Mouse (Mus musculus) activated CD4-positive, CD25-positive, alpha-beta regulatory T cell, adult 4 months (primary cell): ENCODE results near the gene Taf11. TPM values are rescaled to one million over a fixed set of nuclear protein-coding genes. Genes with fewer than 3 reads are reported as not detected.

ENCODE experiments used
- ATAC-seq: one replicate; pipeline ENCODE4 v1.8.0; 2017
- polyA plus RNA-seq, 2 experiments: library from polyadenylated mRNA; unstranded; fragments of 100-300 nt; shearing (Covaris generic); gene quantifications; one replicate each; pipeline ENCODE4 v1.2.1; 2017

Taf11 gene
- 10 to 100 TPM; 32.9 to 39.6 TPM for polyA plus RNA-seq

DNA sequence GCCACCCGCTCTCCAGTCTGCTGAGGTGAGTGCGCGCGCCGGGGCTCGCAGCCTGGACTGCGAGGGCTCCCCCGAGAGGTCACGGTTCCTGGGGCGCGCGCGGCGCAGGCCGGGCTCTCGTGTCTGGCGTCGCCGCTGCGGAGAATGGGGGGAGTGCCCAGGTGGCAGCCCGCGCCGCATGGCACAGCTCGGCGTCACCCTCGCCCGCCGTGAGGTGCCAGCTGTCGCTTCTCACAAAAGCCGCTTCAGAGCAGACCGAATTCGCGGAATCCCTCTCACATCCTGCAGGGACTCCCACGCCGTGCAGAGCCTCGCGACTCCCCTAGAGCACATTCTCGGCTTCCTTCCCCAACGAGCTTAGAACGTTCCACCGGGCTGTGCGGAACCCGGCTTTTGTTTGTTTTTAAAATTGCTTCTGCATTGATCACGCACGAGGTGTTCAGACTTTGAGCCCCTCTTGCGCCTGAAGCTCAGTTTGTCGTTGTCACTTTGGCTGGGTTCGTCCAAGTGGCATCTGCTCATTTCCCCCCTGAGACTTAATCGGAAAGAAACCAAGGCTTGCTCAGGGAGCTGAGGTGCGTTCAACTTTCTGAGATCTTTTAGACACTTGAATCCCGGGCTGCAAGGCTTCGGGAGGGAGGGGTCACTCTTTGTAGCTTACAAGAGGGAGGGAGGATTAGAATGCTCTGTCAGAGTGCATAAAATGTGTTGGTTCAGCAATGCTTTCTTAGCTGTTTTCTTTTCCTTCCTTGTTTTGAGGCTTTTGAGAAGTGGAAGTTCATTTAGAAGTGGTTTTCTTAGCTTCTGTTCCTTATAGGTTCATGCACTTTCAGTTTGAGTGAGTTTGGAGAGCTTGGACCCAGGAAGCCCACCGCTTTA, at the start of gene Taf11:
Taf11 (minus strand) TSS at position 223 of the 879 bp plus-strand sequence.
- ATAC-seq, result peak; percentile 56

DNA sequence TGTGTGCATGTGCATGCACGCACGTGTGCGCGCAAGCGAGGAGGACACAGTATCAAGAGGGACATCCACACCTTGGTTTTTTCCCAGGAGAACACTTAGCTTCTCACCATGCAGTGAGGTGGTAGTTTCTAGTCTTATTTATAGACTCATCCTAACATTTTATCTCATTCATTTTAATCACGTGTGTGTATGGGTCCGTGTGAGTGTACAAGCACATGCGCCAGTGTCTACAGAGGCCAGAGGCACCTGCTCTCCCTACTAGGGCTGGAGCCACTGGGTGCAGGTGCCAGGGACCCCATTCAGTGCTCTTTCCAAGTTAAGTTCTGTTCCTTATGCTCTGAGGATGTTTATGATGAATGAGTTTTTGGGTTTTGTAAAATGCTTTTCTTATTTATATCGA, 48.0 kb upstream of the Taf11 start:
- no peak for ATAC-seq

DNA sequence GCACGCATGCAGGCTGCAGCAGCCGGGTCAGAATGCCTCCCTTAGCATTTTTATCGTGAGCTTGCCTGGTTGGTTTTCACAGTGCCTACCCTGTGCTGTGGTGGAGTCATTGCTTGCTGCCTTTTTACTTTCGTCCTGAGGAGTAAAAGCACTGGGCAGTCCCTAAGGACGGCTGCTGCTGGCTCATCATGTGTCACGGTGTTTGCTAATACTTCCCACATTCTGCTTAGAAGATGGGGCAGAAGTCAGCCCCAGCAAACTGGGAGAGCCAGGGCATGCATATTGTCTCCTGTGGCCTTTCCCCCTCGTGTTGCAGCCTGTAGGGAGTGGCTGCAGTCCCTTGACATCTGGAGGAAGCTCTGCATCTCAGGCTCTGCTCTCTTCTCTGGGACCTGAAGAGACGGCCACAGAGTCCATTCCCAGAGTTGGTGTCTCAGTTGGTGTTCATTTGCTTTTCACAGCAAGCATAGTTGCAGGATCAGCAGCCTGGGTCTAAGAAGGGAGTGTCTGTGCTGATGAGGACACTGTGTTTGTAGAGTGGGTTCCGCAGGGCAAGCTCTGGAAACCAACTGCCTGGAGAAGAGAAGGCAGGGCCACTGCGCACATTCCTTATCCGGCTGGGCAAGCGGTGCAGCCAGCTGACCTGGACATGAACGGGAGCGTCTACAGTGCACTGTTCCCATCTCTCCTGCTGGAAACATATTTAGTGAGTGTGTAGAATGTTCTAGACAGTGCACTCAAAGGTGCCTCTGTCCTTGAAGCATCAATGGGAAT, 45.2 kb upstream of the Taf11 start:
- ATAC-seq, result no peak

DNA sequence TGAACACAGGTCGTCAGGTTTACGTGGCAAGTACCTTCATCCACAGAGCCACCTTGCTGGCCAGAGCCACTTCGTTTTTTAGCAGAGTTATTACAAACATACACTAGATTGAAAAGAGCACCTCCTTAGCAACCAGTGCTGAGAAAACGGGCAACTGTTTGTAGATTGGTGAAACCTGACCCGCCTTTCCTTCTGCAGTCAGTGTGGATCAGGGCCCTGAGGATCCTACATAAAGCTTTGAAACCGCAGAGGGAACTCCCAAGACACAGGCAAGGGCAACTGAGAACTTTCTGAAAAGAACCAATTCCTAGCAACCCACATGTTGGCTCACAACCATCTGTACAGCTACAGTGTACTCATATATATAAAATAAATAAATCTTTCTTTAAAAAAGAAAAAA, 43.5 kb upstream of the Taf11 start:
- no peak for ATAC-seq

DNA sequence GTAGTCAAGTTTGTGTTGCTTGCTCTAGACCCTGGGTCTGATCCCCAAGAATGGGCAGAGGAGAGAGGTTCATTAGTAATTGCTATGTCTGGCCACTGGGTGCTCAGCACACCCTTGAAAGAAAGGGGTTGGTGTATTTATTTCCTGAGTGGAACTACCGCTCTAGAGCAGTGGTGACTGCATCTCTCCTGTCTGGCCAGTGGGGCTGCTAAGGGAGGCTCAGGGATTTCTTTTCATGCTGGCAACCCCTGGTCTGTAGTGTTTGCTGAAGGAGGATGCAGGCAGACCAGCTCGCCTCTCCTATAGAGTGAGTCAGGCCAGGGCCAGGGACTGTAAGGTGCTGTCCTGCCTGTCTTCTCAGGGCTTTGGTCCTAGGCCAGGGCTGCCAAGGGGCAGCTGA, 37.5 kb upstream of the Taf11 start:
- no peak for ATAC-seq

DNA sequence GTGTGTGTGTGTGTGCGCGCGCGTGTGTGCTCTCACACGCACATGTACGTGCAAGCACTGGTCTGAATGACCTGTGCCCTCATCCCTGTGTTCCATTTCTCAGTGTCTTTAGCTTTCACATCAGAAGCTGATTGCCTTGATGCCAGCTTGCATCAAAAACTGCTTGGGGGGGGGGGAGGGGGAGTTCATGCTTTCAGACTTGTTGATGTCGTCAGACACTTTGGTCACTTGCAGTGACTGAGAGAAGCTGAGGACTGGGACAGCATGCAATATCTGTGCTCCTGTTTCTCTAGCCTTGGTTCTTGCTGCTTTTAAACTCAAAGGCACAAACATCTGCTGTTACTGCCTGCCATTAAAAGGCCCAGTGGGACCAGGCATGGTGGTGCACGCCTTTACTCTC, 36.7 kb upstream of the Taf11 start:
- no peak for ATAC-seq

DNA sequence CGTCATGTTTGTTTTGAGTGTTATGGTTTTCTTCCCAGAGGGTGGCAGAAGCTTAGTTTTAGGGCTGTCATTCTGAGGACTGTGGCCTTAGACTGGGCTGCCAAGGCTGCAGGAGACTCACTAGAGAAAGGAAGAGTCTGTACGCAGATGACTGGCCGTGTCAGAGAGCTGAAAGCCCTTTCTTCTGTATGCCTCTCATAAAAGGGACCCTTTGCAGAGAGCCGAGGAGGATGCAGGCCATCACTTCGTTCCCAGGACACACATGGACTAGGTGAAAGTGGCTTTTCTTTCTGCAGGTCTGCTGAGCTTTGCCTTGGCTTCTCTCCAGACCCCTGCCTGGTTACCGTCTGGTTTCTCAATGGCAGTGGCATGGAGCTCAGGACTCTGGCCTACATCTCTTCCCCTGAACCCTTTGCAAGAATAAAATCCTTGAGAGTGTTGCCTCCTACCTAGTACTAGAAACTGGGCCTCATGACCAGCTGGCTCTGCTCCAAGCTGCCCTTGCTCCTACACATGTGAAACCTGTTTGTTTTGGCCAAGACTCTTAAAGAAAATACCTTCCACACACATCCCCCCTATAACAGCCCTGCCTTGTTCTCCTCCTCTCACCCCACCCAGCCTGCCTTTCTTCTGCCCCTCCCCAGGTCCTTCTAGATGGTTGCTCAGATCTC, 36.0 kb upstream of the Taf11 start:
- ATAC-seq, result no peak

DNA sequence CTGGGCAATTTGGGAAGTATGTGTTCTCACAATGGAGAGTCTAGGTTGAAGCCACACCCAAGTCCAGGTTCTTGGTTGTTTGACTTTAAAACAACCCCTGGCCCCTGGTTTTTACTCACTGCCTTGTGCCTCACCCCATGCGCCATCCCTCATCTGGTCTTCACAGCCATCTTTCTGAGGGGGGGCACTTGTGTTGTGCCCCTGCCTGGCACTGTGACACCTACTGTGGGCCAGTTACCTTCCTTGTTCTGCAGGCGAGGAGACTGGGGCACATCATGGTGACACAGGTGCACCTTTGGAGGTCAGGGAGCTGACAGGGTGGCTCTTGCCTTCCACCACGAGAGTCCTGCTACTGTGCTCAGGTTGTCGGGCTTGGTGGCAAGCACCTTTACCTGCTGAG, 32.5 kb upstream of the Taf11 start:
- ATAC-seq, result no peak

DNA sequence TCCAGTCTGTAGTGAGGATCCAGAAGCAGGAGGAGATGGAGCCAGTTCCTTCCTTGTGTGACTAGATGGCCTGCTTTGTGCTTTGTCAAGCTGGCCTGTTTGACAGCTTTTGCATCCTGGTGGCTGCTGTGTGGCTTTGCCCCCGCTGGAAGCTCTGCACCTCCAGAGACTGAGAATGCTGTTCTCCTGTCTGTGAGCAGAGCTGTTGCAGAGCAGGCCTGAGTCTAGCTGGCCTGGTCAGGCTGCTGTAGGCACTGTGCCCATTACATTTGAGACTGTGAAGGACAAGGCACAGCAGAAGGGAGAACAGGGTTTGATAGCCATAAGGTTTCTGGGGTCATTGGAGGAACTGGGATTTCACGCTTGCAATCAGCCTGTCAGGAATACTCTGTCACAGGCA, 32.1 kb upstream of the Taf11 start:
- no peak for ATAC-seq

DNA sequence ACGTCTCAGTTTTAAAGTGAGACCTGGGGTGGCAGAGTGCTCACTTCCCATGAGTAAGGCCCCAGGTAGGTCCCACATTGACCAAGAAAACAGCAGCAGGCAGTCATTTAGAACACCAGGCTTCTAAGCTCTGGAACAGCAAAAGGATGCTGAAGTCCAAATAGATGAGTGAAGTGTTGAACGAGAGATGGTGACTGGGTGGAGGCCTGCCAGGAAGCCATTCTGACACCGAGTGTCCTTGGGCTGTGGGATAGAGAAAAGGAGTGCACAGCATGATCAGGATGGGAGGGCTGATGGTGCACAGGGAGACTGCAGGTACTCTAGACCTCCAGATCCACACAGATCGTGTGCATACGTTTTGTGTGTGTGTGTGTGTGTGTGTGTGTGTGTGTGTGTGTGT, 31.5 kb upstream of the Taf11 start:
- ATAC-seq, result no peak

DNA sequence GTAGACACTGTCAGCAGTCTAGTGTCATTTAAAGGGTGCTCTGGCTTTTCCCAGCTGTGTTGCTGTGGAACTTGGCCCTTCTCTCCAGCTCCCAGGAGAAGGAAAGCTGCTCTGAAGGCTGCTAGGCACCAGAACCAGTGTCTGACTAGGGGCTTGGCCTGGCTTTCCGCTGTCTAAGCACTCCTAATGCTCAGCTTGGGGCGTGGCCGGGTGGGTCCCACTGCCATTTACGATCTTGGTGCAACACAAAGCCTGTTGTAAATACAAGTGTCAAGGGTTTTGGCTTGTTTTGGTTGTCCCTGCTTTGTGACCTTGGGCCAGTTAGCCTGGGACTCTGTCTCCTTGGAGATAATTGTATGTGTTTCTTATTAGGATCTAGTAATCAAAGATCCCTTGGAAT, 30.7 kb upstream of the Taf11 start:
- ATAC-seq, result no peak

DNA sequence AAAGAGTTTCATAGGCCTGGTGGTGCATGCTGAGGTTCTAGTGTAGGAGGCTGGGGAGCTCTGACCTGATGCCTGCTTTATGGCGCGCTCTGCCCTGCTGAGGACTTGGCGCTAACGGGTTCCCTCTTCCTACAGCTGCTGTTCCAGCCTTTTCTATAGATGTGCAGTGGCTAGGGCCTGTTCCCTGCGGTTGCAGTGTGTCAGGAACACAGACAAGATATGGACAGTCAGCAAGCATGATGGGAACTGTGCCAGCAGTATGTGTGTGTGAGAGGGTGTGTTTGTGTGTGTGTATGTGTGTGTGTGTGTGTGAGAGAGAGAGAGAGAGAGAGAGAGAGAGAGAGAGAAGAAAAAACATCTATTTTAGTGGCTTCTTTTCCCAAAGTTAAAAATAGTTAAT, 29.4 kb upstream of the Taf11 start:
- no peak for ATAC-seq

DNA sequence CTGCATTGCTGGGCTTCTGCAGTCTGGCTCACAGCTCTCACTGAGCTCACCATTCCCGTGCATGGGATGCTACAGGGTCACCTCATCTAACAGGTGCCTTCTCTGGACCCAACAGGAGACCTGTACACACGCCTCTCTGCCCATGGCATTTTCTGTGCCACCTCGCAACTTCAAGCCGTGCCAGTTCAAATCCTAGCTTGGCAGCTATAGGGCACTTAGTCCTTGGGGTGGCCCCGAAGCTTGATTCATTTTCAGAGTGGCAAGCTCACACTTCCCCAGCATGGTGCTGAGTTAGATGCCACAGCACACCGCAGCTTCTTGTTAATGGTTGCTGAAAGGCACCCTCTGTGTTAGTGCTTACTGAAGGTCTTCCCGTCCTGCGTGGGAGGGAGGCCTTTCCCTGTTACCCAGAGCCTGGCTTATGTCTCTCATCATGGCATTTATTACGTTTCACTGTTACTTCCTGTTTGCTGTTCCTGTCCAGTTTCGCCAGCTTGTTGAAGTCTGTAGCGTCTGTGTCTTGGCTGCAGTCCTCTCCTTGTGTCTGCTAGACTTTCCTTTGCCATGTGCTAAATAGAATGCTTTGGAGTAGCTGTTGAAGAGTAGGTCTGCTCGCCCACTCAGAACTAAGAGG, 28.6 kb upstream of the Taf11 start:
- ATAC-seq, result no peak

DNA sequence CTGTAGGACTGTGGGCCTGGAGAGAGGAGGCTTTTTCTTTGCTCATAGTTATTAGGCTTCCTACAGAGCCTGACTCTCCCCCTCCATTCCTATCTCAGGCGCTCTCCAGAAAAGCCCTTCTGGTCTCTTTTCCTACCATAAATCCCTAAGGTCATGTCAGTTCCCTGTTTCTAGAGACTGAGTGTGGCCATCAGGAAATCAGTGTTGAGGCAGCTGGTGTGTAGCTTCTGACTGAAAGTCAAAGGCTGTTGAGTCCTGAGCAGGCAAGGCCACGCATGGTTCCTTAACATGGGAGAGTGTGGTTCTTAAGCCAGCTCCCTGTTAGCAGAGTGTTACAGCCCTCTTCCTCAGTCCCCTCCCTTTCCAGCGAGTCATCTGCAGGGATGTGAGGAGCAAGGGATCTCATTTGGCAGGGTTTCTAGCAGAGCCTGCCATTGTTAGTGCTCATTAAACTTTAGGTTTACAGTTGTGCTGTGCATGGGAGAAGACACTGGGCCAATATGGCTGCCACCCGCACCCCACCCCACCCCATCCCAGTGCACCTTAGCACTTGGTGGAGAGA, 27.5 kb upstream of the Taf11 start:
- ATAC-seq, result no peak

DNA sequence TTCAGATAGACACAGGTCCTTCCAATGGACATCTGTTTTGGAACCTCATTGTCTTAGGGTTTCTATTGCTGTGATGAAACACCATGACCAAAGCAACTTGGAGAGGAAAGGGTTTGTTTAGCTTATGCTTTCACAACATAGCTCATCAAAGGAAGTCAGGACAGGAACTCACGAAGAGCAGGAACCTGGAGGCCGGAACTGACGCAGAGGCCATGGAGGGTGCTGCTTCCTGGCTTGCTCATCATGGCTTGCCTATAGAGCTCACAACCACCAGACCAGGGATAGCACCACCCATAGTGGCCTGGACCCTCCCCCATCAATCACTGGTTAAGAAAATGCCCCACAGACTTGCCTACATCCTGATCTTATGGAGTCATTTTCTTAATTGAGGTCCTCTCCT, 25.4 kb upstream of the Taf11 start:
- ATAC-seq, result no peak

DNA sequence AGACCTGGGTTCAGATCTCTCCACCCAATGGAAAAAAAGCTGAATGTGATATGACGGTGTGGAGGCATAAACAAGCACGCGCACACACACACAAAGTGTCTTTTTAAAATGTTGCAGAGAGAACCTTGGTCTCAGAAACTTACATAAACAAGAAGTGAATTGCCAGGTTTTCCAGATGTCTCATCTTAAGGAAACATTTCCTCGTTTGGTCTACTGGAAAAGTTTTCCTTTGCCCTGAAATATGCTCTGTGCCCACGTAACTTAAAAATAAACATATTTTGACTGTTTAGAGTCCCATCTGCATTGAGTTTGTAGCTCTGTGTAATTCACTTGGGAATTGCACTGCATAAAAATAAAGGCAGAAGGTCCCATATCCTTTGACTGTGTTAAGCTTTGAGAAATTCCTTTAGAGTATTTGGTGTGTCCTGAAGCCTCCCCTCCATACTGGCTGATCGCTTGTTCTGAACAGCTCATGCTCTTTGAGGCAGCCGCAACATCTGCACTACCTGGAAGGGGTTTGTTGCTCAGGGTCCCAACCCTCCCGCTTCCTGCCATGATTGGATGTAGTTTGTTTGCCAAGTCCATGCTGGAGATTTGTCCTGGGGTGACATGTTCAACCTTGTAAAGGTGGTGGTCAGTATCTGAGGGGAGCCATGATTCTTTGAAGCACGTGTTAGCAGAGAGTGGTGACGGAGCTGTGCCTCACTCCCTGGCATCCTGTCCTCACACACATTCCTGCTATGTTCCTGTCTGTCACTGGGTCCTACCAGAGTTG, 24.7 kb upstream of the Taf11 start:
- ATAC-seq, result no peak

DNA sequence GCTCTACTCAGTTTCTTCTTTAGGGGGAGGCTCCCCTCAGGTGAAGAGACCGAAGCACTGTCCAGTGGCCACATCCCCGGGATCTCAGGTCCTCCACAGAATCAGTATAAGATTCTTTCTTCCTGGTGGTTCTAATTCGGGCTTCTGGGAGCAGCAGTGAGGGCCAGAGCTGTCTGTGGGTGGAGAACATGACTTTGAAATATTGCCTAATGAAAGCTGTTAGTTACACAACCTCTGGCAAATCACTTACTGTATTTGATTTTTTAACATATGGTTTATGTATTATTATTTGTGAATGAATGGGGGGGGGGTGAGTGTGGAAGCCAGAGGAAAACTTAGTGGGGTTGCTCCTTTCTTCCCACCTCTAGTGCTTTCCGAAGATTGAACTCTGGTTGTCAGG, 22.2 kb upstream of the Taf11 start:
- no peak for ATAC-seq

DNA sequence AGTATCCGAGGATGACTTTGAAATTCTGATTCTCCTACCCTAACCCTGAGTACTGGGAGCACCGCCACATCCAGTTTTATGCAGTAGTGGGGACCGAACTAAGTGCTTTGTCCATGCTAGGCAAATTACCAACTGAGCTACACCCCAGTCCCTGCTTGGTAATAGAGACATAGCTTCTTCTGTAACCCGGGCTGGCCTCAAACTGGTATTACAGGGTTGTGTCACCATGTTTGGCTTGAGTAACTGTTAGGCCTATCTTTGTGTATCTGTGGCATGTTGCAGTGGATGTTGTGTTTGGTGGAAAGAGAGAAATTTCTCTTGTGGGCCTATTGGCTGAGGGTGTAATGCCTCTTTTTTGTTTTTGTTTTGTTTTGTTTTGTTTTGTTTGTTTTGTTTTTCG, 20.6 kb upstream of the Taf11 start:
- no peak for ATAC-seq

DNA sequence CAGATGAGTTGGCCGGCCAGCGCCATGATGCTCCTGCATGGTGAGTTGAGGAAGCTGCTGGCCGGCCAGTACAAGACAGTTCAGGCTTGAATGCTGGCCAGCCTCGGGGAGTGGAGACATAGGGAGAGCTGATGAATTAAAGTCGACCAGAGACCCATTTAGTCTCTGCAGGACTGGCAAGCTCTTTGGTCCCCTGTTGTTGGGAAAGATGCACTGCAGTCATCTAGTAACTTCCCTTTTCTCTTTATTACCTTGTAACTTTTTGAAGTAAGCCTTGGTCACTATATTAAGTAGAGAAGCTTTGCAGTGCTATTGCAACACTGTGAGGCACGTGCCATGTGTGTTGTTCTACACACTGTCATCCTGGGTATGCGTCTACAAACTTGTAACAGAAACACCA, 15.9 kb upstream of the Taf11 start:
- ATAC-seq, result no peak

DNA sequence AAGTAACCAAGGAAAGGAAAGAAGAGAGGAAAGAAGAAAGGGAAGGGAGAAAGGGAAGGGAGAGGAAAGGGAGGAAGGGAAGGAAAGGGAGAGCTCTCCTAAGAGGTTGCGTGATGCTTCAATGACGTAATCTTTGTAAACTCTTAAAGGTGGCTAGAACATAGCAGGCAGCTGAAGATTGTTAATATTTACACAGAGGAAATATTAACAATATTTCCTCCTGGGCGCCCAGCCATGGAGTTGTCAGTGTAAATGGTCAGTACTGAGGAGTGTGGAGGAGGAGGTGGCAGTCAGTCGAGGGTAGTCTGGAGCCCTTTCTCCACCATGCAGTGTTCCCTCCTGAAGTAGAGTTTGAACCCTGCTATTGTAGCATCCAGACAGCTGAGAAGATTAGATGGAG, 15.4 kb upstream of the Taf11 start:
- ATAC-seq, result no peak

DNA sequence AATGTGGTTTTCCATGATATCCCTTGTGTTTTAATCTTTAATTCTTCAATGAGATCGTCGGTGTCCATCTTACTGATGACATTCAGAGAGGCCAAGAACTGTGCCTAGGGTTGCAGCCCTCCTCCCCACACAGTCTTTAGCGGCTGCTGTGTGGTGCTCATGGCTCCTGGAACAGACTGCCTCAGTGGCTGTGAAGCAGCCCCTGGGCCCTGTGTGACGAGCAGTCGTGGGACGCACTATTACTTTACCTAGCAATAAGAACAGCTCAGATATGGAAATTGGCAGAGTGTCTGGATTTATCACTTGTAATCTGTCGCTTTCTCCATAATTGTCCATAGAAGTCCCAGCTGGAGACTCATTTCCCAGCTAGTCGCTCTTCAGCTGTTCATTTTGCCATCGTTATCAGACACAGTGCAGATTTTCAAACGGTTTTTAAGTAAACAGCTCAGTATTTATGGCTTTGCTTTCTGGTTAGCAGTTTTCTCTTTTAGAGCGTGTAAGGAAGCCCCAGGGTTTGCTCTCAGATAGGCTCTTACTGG, 12.6 kb upstream of the Taf11 start:
- ATAC-seq, result no peak

DNA sequence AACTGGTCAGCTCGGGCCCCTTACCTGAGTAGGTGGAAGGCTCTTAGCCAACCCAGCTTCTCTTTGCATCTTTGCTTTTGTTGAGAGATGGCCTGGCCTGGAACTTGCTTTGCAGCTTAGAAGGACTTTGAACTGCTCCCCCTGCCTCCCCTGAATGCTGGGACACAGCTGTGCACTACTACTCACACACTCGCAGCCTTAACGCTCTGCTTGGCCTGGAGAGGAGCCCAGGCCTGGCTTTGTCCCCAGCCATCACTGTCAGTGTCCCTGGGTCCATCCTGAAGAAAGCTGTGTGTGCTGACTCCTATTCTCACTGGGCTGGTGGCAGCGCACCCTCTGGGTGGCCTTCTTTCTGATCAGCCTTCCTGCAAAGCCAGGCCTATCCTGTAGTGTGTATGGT, 11.0 kb upstream of the Taf11 start:
- ATAC-seq, result no peak
